Mouse (Mus musculus) thymus, postnatal 4 days (tissue): Measurements from ENCODE around the gene C3ar1.

ENCODE experiments used
- DNase-seq: peaks from one replicate; pipeline ENCODE4 v3.0.0; 2021

The C3ar1 gene

GRCm38 (mm10) chr6:122825923-122826742 is 29.8 kb downstream of the C3ar1 start:
- peak; percentile 66 for DNase-seq

- DNase-seq: no peak
Measured at GRCm38 (mm10) chr6:122825166-122825565, 30.8 kb downstream of the C3ar1 start.

- DNase-seq: no peak
Measured at GRCm38 (mm10) chr6:122824086-122824485, 31.9 kb downstream of the C3ar1 start.

GRCm38 (mm10) chr6:122821822-122822221 is 34.1 kb downstream of the C3ar1 start:
- DNase-seq: no peak

GRCm38 (mm10) chr6:122820799-122821650 is 34.9 kb downstream of the C3ar1 start:
- peak; percentile 70 for DNase-seq

- DNase-seq: peak; percentile 58
Measured at GRCm38 (mm10) chr6:122820071-122820798, 35.7 kb downstream of the C3ar1 start.

GRCm38 (mm10) chr6:122819306-122820070 is 36.5 kb downstream of the C3ar1 start, which contains the start of gene Foxj2:
Gene Foxj2, plus strand, starts transcription at chr6:122819914.
- DNase-seq: peak; percentile 84

- no peak for DNase-seq
Measured at GRCm38 (mm10) chr6:122813640-122814039, 42.3 kb downstream of the C3ar1 start.

- DNase-seq: no peak
Measured at GRCm38 (mm10) chr6:122812716-122813115, 43.2 kb downstream of the C3ar1 start.

GRCm38 (mm10) chr6:122811771-122812600 is 44.0 kb downstream of the C3ar1 start:
- DNase-seq: peak; percentile 67

GRCm38 (mm10) chr6:122811280-122811652 is 44.7 kb downstream of the C3ar1 start:
- DNase-seq: peak; percentile 97

GRCm38 (mm10) chr6:122810615-122811279 is 45.2 kb downstream of the C3ar1 start:
- peak; percentile 89 for DNase-seq

GRCm38 (mm10) chr6:122810022-122810614 is 45.8 kb downstream of the C3ar1 start:
- DNase-seq: peak; percentile 66

GRCm38 (mm10) chr6:122804418-122804817 is 51.5 kb downstream of the C3ar1 start:
- peak; percentile 90 for DNase-seq

GRCm38 (mm10) chr6:122801801-122802514 is 54.0 kb downstream of the C3ar1 start:
- peak; percentile 74 for DNase-seq

GRCm38 (mm10) chr6:122801301-122801800 is 54.6 kb downstream of the C3ar1 start, which contains the start of gene Slc2a3:
Gene Slc2a3, minus strand, starts transcription at chr6:122801640.
- peak; percentile 71 for DNase-seq

- no peak for DNase-seq
Measured at GRCm38 (mm10) chr6:122800640-122801300, 55.2 kb downstream of the C3ar1 start.
